Mouse (Mus musculus) urinary bladder, postnatal 10 days (tissue): ENCODE results near the gene Efcab14.

Experiments
- DNase-seq: peaks from one replicate; pipeline ENCODE4 v3.0.0; 2022; ENCODE audit warnings: low spot score

Efcab14 gene

DNA sequence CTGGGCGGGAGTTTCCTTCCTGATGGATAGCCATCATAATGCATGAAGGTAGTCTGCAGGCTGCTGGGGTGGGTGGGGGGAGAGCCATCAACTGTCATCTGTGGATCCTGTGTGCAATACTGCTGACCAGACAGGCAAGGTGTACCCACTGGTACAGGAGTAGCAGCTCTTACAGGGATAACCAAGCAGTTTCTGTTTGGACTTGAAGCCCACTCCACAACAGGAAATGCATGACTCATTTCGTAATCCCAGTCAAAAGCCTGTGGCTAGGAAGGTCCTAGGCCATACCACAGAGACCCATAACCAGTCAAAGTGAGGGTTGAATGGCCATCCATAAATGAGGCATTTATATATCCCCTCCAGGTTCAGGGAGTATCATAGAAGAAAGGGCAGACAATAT lies 40.1 kb downstream of the Efcab14 start:
- DNase-seq = no peak

DNA sequence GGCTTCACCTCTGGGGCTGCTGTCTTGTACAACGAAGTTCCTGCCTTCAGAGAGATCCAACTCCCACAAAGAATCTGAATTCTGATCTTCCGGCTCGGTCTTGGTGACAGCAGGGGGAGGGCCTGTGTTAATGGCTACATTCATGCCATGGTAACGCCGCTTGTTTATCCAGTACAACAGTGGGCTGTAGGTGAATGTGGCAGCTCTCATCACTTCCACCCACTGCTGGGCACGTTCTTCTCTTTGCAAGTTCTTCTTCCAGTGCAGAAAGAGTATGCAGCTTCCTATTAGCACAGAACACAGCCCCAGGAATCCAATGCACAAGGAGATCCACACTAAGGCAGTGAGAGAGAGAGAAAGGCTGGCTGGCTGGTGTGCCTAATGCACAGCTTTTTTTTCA lies 42.7 kb downstream of the Efcab14 start:
- DNase-seq = no peak

DNA sequence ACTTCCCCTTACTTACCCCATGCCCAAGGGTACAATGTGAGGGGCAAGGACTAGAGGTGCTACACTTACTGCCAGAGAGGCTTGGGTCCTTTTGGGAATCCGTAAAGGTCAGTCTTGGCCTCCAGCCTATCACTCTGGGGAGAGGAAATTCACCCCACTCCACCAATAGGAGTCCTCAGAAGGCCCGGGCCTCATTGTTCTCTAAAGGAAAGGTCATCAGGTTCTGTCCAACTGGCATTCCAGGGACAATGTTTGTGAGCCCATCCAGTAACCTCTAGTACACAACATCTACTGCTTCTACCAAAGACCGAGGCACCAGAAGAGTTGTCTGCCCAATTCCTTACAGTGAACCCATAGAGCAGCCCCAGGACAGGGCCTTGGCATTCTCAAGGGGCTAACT lies 43.4 kb downstream of the Efcab14 start, which contains the start of gene Tex38:
Gene Tex38, minus strand, starts transcription at position 101 of the 400 bp plus-strand sequence.
- no peak for DNase-seq

DNA sequence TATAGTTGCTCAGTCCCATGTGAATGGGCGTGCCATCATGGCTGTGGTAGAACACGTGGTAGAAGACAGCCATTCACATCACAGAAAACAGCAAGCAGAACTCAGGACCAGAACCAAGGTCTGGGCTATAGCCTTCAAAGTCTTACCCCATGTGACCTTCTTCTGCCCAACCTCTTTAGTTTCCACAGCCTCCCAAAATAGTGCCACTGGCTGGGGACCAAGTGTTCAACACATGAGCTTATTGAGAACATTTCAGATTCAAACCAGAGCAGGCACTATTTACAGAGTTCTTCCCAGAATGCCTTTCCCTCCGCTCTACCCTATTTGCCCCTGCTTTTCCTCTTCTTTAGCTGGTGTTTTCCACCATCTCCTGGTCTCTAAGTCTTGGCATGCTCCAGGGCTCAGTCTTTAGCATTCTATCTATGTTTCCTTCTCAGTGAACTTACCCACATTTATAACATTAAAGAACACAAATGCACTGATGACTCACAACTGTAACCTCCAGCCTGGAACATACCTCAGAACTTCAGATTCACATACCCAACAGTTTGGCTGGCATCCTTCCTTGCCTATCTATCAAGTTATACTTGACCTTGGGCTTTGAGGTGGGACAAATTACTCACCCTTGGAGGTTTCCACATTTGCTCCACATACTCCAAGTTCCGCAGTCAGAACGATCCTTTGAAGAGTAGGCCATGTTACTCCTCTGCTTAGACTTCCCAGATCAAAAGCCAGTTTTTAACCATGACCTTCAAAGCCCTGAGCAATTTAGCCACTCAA lies 44.7 kb downstream of the Efcab14 start:
- no peak for DNase-seq

DNA sequence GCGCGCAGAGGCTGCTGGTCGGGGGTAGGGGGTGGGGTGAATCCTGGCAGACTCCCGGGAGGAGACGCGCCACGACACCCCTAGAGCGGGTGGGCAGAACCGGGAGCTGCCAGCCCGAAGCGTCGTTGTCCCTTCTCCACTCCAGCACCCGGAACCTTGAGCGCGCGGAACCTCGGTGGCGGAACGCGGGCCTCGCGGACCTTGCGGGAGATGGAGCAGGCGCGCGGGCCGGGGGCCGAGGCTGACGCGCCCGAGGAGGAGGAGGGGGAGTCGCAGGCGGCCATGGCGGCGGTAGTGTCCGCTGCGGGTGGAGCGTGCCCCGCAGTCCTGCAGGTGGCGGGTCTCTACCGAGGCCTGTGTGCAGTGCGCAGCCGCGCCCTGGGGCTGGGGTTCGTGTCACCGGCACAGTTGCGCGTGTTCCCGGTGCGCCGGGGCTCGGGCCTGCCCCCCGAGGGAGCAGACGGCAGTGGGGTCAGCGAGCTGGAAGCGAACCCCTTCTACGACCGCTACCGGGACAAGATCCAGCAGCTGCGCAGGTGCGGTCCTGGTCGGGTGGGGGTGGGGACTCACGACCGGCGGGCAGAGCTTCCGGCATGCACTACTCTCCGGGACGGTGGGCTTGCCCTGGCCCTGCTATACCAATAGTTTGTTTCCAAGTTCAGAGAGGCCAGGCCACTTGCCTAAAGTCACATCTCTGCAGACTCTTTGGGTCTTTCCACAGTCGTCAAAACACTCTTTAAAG lies 47.4 kb downstream of the Efcab14 start, which contains the start of gene Atpaf1:
Gene Atpaf1, plus strand, starts transcription at position 44 of the 742 bp plus-strand sequence.
- DNase-seq = peak; percentile 41

DNA sequence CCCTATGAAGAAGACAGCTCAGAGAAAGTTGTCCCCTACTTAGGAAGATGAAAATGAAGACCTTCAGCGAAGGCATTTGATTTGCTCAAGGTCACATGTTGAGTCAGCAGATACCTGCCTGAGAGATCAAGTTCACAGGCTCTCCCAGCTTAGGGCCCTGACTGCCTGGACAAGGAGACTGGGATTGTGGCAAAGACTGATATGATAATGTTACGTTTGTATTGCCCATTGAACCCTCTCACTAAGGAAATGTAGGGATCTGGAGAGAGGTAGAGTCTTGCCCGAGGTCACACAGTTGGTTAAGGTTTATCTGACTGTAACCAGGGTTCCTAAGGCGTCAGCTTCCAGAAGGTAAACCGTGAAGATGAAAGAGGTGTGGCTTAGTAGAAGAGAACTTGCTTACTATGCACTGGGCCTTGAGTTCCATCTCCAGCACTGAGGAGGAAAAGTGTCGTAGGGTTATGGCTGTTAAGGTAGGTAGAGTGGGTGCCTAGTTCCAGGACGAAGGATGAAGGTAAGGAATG lies 48.0 kb downstream of the Efcab14 start:
- no peak for DNase-seq

DNA sequence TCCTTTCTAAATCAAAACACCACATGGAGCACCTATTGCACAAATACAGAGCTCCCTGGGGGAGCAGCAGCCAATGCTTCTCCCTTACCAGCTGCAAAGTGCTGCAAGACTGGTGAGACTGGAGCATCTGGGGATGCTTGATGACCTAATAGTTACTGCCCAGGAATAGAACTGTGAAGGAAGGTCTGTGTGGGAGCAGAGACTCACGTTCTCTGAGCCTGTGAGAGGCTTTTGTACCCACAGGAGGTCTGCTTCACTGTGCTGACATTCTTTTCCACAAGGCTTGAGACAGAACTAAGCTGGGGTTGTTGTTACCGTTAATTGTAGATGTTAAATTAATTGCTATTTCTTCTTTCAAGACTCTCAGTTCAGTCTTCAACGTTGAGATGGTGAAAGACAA lies 53.3 kb downstream of the Efcab14 start:
- no peak for DNase-seq

DNA sequence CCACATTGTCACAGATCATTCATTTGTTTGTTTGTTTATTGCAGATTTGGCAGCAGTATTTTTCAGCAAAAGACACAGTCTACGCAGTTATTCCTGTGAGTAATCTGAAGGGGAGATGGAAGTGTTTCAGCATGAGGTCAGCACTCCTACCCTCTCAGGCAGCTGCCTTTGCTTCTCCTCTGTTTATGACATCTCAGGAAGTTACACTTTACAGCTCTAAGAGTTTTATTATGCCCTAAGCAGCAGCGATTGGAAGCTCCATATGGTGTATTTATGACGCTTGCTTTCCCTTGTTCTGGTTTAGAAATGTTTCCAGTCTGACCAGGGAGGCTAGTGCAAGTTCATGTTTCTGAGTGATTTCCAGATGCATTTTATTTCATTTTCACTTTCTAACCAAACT lies 57.8 kb downstream of the Efcab14 start:
- no peak for DNase-seq

DNA sequence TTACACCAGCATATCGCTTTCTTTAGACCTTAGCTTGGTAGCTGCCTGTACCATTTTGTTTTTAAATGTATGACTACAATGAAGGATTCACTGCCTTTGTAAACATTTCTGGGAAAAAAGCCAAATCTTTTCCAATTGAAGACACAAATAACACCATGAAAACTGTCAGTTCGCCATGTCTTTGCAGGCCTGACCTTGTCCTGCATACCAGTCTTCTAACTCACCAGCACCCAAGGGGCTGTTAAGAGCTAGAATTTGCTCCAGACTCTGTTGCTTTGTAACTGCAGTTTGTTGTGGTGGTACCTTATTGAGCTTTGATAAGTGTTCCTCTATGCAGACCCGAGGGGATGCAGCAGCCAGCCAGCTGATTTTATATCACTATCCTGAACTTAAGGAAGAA lies 62.4 kb downstream of the Efcab14 start:
- no peak for DNase-seq

DNA sequence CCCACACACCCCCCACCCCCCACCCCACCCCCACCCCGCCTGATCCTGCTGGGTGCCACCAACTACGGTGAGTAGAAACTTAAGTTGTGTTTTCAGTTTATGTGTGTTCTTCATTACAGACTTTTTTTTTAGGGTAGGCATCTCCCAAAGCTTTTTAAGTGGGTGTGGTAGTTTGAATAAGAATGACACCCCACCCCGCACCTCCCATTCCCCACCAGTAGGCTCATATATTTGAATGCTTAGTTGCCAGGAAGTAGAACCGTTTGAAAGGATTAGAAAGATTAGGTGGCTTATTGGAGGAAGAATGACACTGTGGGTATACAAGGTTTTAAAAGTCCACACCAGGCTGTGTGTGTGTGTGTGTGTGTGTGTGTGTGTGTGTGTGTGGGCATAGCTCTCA lies 74.8 kb downstream of the Efcab14 start:
- no peak for DNase-seq

DNA sequence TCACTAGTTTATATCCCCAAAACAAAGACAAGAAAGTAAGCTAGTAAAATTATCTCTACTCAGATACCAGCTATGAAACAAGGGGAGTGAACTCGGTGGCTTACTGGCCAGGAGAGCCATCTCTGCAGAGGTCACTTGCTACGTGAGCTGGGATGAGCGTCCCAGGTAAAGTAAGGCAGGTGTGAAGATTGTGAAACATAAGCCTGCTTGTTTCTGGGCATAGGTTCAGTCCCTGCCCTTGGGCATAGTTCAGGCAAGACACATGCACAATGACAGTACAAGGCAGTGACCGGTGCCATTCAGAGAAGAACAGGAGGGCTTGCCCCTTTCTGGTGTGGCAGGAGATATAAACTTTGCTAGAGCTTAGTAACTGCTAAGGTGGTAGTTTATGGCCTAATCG lies 78.1 kb downstream of the Efcab14 start:
- no peak for DNase-seq

DNA sequence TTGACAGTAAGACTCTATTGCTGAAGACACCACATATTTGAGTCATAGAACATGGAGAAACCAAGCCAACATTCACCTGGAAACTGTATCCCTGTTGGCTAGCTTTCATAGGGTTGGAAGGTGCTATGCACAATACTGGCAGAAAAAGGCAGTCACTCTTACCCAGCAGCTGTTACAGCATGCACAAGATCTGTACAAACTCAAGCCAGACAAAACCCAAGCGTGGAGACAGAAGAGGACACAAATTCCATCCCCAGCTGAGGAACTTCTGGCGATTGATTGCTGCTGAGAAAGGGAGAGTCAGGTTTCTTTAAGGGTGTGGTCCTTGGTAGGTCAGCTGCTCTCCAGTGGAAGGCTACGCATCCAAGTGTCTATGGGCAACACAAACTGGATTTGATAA lies 82.7 kb downstream of the Efcab14 start:
- DNase-seq = no peak

DNA sequence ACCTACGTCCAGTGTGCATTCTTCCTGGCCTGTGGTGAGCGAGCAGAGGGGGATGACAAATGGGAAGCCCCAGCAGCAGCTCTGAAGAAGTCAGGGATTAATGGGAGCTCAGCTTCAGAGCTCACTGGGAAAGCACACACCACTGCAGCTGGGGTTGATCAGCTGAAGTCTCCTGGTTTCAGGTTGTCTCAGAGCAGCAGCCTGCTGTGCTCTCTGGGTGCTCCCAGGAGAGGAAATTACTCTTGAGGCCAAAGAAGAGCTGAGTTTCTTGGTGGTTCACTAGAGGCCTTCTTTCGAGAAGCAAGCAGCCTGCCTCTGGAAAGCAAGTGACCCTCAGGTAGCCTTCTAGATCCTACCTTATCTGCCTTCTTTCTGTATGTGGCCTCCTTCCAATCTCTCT lies 83.4 kb downstream of the Efcab14 start:
- DNase-seq = no peak

DNA sequence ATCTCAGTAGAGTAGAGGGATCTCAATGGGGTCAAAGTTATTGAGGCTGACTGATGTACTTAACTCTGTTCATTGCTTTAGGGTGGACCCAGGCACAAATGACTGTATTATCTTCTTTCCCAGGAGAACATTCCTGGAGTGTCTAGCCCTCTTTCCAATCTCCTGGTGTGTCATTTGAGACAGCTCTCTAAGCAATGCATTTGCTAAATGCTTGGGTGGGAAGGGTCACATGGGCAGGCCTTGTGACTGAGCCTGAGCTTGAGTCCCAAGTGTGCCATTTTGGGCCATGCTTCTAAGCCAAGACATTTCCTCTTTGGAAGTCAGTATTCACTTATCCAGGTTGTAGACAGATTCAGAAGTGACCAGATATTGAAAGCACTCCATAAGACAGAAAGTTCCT lies 83.9 kb downstream of the Efcab14 start:
- no peak for DNase-seq

DNA sequence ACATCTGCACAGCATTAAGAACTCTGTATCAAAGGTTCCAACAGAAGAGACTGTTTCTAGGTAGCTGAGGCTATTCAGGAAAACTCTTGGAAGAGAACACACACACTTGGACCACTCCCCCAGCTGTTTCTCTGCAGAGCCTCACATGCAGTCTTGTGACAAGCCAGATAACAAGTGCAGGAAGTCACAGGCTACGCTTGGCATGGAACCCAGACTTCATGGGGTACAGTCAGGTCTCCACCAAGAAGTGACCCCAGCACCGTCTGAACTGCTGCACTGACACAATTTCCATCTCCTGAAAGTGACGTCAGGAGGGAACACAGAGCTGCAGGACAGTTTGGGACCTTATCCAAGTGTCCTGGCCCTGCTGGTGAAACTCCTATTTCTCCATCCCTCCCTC lies 84.4 kb downstream of the Efcab14 start:
- no peak for DNase-seq

DNA sequence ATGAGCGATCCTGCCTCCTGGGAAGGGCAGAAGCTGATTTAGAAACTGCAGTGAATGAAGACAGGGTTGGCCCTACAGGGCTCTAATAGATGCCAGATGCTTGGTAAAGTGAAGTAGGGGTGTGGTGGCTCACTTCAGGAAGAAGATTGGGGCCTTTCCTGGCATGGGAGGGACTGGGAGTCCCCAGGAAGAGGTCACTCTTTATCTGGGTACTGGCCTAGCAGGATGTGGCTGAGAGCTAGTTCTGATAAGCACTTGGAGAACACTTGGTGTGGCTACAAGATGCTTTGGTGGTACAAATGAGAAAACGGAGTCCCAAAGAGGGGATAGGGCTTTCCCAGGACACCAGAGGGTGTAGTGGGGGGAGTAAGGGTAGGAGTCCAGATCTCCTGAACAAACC lies 86.6 kb downstream of the Efcab14 start:
- DNase-seq = no peak

DNA sequence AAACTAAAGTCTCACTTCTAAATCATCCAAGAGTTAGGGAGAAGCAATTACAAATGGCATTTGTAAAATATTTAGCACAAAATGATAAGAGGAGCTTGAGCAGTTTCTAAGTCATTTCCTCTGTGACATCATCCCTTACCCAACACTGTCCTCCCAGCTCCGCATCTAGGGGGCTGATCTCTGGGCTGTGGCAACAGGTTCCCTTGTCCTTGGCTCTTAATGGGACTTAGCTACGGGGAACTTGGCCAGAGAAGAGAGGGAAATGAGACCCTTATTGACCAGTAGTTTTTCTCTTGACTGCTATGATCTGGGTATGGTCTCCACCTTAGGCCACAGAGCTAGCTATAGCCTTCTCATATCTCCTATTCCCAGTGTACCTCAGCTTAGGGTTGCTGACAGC lies 87.7 kb downstream of the Efcab14 start:
- DNase-seq = no peak
